Mouse (Mus musculus) CH12F3 (cell line): ENCODE data around the gene Insrr.
"Not testable (repeated sequence)": the region's sequence is repeated elsewhere in the genome, so short reads cannot be mapped to it uniquely, and the experiment has no call there.

Experiments used
- in situ Hi-C: fragments of 300-500 bp; cut with MboI; formaldehyde crosslinking; loops from 2 replicates; pipeline ENCODE4 v1.14.3; 2020; ENCODE audit warnings: low sequenced_read_pairs

Gene Insrr

GRCm38 (mm10) chr3:87828435-87828834 lies 31.7 kb downstream of the Insrr start:
- in situ Hi-C loops, result no loop called here

- in situ Hi-C loops, result no loop called here
Observed at GRCm38 (mm10) chr3:87829025-87829424, 32.3 kb downstream of the Insrr start.

GRCm38 (mm10) chr3:87832109-87832859 lies 35.5 kb downstream of the Insrr start:
- in situ Hi-C loops, result no loop called here

GRCm38 (mm10) chr3:87833482-87833881 lies 36.7 kb downstream of the Insrr start:
- in situ Hi-C loops, result no loop called here

GRCm38 (mm10) chr3:87838622-87839021 lies 41.9 kb downstream of the Insrr start:
- in situ Hi-C loops, result no loop called here

GRCm38 (mm10) chr3:87840858-87841257 lies 44.1 kb downstream of the Insrr start:
- in situ Hi-C loops, result no loop called here

GRCm38 (mm10) chr3:87844981-87845380 lies 48.2 kb downstream of the Insrr start:
- in situ Hi-C loops, result no loop called here

GRCm38 (mm10) chr3:87846186-87846585 lies 49.4 kb downstream of the Insrr start:
- in situ Hi-C loops, result no loop called here

GRCm38 (mm10) chr3:87846650-87847110 lies 49.9 kb downstream of the Insrr start, which contains the start of gene Sh2d2a:
TSS of gene Sh2d2a (plus strand) at chr3:87846755.
- in situ Hi-C loops, result no loop called here

- in situ Hi-C loops, result no loop called here
Observed at GRCm38 (mm10) chr3:87847680-87848079, 50.9 kb downstream of the Insrr start.

GRCm38 (mm10) chr3:87849117-87849516 lies 52.4 kb downstream of the Insrr start:
- in situ Hi-C loops, result no loop called here

- in situ Hi-C loops, result no loop called here
Observed at GRCm38 (mm10) chr3:87854795-87855568, 58.2 kb downstream of the Insrr start.

- in situ Hi-C loops, result no loop called here
Observed at GRCm38 (mm10) chr3:87855936-87856335, 59.2 kb downstream of the Insrr start.

- in situ Hi-C loops, result no loop called here
Observed at GRCm38 (mm10) chr3:87857666-87858065, 60.9 kb downstream of the Insrr start.

- in situ Hi-C loops, result no loop called here
Observed at GRCm38 (mm10) chr3:87859813-87860212, 63.1 kb downstream of the Insrr start.

- in situ Hi-C loops, result not testable (repeated sequence)
Observed at GRCm38 (mm10) chr3:87864111-87864510, 67.4 kb downstream of the Insrr start.
